Mouse (Mus musculus): Measurements from ENCODE around the gene Zmym1. TPM values are rescaled to one million over a fixed set of nuclear protein-coding genes. Genes with fewer than 3 reads are reported as not detected.
"Not testable (repeated sequence)": the region's sequence is repeated elsewhere in the genome, so short reads cannot be mapped to it uniquely, and the experiment has no call there.

Zmym1 gene
- 28.1 and 35.6 TPM in 2 replicates for polyA plus RNA-seq (2016; fragmentation: Nextera tagmentation; extraction: Ambion mirVana)

DNA sequence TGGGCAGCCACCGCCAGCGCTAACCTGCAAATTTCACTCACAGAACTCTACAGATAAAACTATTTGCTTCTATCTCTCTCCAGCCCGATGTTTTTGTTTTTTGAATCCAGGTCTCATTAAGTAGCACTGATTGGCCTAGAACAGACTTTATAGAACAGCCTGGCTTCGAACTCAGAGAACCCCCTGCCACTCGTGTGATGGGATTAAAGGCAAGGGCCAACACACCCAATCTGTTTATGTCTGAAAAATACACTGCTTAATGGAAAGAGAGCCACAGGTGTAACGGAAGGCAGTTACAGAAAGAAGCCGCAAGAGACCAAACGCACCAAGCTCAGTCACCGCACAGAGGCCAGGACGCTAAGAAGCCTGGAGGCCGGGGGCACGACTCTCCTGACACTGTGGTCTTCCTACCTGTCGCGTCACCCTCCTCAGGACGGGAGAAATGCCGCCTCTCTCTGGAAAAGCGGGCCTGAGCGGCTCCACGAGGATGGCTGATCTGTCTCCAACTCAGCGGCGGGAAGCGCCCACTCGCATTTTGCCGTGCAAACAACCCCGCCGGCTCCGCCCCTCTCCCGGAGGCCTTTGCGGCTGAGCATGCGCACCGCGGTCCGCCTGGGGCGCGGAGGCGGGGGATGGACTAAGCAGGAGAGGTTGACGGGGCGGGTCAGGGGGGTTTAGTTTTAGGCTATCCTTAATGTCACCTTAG is at the start of gene Zmym1:
Gene Zmym1, minus strand, starts transcription at position 568 of the 706 bp plus-strand sequence.
- Histone ChIP-seq H3K27me3 (ENCODE audit: insufficient read depth, poor library complexity, severe bottlenecking) (no peaks in the 10 kb centered on the region), H3K36me3 (peaks cover 39% of the 10 kb centered on the region), H3K27ac (peak within 1 kb of the TSS; percentile 88), H3K4me1 (replicated peaks) (peaks cover 8% of the 10 kb centered on the region; the same call in 1 of the 2 replicates), H3K4me3 (peak within 1 kb of the TSS; percentile 87), H3K9me3 (no peaks in the 10 kb centered on the region)
- WGBS, result 1% methylated on average over 38 of the region's 38 CpGs
- peak; percentile 90 for DNase-seq (ENCODE audit: low spot score)

DNA sequence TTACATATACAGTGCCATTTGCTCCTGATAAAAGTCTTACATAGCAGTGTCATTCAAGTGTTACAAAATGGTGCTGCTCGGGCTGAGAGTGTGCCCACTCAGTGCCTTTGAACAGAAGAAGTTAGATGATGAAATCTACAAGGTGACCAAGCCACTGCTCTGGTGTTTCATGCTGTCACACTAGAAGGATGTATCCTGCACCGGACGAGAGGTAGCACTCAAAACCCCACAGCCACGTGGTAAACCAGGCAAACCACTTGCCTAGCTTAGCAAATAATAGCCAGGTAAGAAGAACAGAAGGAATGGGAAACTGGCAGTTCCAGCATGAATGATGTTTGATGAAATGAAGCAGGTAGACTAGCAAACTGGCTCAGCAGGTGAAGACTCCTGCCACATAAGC is 49.6 kb upstream of the Zmym1 start:
- no peak overlapping the region for H3K4me3 ChIP-seq
- H3K4me1 ChIP-seq (replicated peaks), result no peaks in the 10 kb centered on the region
- H3K27ac ChIP-seq, result no peak overlapping the region
- no peak for DNase-seq (ENCODE audit: low spot score)
- H3K27me3 ChIP-seq (ENCODE audit: insufficient read depth, poor library complexity, severe bottlenecking), result no peaks in the 10 kb centered on the region
- 80% methylated on average over 4 of the region's 4 CpGs for WGBS
- 0 out of 2 replicates have a peak, but pooled peaks cover 3% of the 10 kb centered on the region for H3K9me3 ChIP-seq
- peaks cover 40% of the 10 kb centered on the region for H3K36me3 ChIP-seq

DNA sequence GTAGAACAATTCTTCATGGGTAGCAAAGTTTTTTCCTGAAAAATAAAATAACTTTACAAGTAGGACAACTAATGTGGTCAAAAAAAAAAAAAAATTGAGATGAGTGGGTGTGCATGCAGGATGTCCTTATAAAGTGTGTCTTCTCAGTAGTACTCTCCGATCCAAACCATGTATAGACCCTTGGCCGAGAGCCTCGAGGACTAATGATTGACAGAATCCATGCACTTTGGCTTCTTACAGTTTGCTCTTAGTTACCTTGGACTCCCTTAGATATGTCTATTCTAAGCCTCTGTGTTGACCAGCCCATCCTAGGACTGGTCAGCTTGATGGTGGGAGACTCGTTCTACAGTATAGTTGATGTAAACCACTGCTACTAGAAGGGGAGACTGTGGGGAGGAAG is 46.6 kb upstream of the Zmym1 start:
- Histone ChIP-seq H3K27ac (no peak overlapping the region), H3K36me3 (peaks cover 42% of the 10 kb centered on the region), H3K9me3 (0 out of 2 replicates have a peak, but pooled peaks cover 3% of the 10 kb centered on the region), H3K27me3 (ENCODE audit: insufficient read depth, poor library complexity, severe bottlenecking) (no peaks in the 10 kb centered on the region), H3K4me3 (no peak overlapping the region), H3K4me1 (replicated peaks) (no peaks in the 10 kb centered on the region)
- 89% methylated on average over 4 of the region's 4 CpGs for WGBS
- no peak for DNase-seq (ENCODE audit: low spot score)

DNA sequence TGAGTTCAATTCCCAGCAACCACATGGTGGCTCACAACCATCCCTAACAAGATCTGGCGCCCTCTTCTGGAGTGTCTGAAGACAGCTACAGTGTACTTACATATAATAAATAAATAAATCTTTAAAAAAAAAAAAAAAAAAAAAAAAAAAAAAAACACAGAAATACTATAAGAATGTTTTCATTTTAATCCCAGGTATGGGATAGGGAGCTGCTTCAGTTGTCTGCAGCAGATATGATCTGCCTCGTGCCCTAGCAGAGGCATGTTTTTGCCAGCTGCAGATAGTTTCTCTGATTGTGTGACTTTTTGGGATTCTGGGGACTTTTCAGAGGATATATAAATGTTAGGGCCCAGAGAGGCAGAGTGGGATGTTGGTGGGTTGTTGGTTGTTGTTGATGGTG is 38.6 kb upstream of the Zmym1 start:
- DNase-seq (ENCODE audit: low spot score); H3K4me1 ChIP-seq (replicated peaks); H3K9me3 ChIP-seq; H3K27me3 ChIP-seq (ENCODE audit: insufficient read depth, poor library complexity, severe bottlenecking); H3K27ac ChIP-seq; H3K4me3 ChIP-seq: not testable (repeated sequence)
- H3K36me3 ChIP-seq, result peaks cover 27% of the 10 kb centered on the region
- 75% methylated on average over 2 of the region's 2 CpGs for WGBS

DNA sequence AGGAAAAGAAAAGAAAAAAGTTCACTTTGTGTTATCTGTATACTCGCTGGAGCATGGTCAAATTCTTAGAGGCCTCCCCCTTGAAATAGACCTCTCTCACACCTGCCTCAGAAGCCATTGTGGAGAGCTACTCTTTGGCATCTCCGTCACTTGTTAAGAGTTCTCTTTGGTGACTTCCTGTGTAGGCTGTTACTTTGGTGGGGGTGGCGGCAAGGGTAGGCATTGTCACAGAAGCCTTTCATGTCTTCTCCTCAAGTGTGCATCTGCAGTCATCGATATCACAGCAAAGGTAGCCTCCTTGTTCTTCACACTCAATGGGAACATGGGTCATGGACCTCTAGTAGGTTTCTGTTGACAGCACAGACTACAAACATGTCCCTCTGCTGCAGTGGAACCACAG is 34.1 kb upstream of the Zmym1 start:
- peaks cover 36% of the 10 kb centered on the region for H3K36me3 ChIP-seq
- DNase-seq (ENCODE audit: low spot score), result no peak
- no peaks in the 10 kb centered on the region for H3K27me3 ChIP-seq (ENCODE audit: insufficient read depth, poor library complexity, severe bottlenecking)
- H3K9me3 ChIP-seq, result no peaks in the 10 kb centered on the region
- H3K4me3 ChIP-seq, result no peak overlapping the region
- 90% methylated on average over 4 of the region's 4 CpGs for WGBS
- no peaks in the 10 kb centered on the region for H3K4me1 ChIP-seq (replicated peaks)
- no peak overlapping the region for H3K27ac ChIP-seq

DNA sequence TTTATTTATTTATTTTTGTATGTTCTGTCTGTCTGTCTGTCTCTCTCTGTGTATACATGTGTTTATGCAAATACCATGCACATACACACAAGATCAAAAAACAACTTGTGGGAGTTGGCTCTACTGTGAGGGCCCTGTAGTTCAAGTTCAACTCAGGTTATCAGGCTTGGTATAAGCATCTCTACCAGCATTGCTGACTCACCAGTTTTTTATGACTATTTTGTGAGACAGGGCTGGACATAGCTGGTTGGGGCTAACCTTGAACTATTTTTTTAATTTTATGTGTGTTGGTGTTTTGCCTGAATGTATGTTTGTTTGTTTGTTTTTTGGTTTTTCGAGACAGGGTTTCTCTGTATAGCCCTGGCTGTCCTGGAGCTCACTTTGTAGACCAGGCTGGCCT is 30.2 kb upstream of the Zmym1 start:
- no peak overlapping the region for H3K4me3 ChIP-seq
- no peaks in the 10 kb centered on the region for H3K4me1 ChIP-seq (replicated peaks)
- H3K9me3 ChIP-seq, result no peaks in the 10 kb centered on the region
- no peak overlapping the region for H3K27ac ChIP-seq
- H3K36me3 ChIP-seq, result peaks cover 57% of the 10 kb centered on the region
- WGBS, result 87% methylated on average over 1 of the region's 1 CpGs
- H3K27me3 ChIP-seq (ENCODE audit: insufficient read depth, poor library complexity, severe bottlenecking), result no peaks in the 10 kb centered on the region
- DNase-seq (ENCODE audit: low spot score), result no peak

DNA sequence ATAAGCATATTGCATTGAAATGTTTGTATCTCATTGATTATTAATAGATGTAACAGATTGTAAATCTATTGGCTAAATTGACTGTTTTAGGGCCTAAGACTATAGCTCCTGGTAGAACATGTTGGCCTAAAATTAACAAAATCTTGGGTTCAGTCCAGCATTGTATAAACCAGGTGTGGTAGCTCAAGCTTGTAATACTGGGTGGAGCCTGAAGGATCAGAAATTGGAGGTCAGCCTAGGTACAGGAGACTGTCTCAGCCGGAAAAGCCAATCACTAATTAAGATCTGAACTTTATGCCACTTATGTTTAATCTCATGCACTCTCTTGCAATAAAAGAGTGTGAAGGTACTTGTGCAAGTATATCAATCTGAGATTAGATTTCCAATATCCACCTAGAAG is 24.8 kb upstream of the Zmym1 start:
- Histone ChIP-seq H3K9me3 (no peaks in the 10 kb centered on the region), H3K27me3 (ENCODE audit: insufficient read depth, poor library complexity, severe bottlenecking) (no peaks in the 10 kb centered on the region), H3K4me3 (no peak overlapping the region), H3K4me1 (replicated peaks) (no peaks in the 10 kb centered on the region), H3K27ac (no peak overlapping the region), H3K36me3 (peaks cover 33% of the 10 kb centered on the region)
- 94% methylated on average over 1 of the region's 1 CpGs for whole genome bisulfite sequencing
- DNase-seq (ENCODE audit: low spot score), result no peak

DNA sequence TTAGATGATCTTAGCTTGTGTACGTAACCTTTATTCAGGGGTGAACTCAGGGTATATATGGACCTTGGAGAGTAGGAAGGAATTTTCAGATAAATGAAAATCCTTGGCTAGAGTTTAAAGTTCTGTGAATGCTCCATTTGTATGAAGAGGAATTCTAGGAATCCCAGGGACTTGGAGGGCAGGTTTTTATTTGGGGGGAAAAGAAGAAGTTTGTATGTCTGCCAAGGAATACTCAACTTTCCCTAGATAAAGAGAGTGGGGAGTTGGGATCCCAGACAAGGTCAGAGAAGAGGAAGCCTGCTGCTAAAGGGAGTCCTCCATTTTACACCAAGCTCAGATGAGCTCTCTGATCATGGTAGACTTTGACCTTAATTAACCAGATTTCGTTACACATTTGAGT is 22.2 kb upstream of the Zmym1 start:
- Histone ChIP-seq H3K4me3 (no peak overlapping the region), H3K27me3 (ENCODE audit: insufficient read depth, poor library complexity, severe bottlenecking) (no peaks in the 10 kb centered on the region), H3K27ac (no peak overlapping the region), H3K36me3 (peaks cover 9% of the 10 kb centered on the region), H3K9me3 (no peaks in the 10 kb centered on the region), H3K4me1 (replicated peaks) (peaks cover 2% of the 10 kb centered on the region; the same call in 1 of the 2 replicates)
- no peak for DNase-seq (ENCODE audit: low spot score)
- WGBS, result 86% methylated on average over 2 of the region's 2 CpGs

DNA sequence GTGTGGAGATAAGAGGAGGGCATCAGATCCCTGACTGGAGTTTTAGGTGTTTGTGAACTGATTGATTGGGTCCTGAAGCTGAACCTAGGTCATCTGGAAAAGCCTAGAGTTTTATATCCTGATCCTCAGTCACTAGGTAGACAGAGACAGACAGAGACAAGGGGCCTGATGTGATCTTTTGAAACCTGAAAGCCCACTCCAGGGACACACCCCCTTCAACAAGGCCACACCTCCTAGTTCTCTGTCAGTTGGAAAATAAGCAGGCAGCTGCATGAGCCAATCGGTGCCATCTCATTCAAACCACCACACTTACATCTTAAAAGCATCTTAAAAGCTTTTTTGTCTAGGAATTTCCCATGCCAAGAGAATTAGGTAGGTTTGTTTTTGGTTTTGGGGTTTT is 19.9 kb upstream of the Zmym1 start:
- 52% methylated on average over 1 of the region's 1 CpGs for WGBS
- Histone ChIP-seq H3K27me3 (ENCODE audit: insufficient read depth, poor library complexity, severe bottlenecking) (no peaks in the 10 kb centered on the region), H3K9me3 (no peaks in the 10 kb centered on the region), H3K4me1 (replicated peaks) (peaks cover 9% of the 10 kb centered on the region), H3K4me3 (no peak overlapping the region), H3K27ac (no peak overlapping the region), H3K36me3 (0 out of 2 replicates have a peak, but pooled peaks cover 3% of the 10 kb centered on the region)
- no peak for DNase-seq (ENCODE audit: low spot score)

DNA sequence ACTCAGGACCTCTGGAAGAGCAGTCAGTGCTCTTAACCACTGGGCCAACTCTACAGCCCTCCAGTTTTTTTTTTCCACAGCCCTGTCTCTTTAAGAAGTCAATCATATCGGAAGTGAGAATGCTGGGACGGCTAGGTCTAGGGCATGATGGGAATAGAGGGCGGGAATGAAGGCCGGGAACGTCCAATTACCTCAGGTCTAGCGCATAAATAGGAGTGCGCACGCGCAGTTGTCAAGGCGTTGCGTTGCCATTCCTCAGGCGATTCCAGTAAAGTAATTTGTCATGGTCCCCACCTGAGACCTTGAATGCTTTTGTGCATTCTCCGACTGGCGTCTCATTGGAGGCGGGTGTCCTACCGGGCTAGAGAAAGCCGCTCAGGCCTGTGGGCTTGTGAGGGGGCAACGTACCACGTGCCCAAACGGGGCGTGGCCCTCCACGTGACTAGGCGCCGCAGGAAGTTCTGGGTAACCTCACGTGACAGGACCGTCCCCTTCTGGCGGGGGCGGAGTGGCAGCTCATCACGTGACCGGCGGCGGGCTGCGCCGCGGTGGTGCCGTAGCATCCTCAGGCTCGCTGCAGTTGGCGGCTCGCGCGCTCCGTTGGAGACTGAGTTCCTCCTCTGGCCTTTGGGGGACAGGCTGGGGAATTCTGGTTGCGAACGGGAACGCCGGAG is 16.1 kb upstream of the Zmym1 start, which contains the start of gene Zmym6:
Gene Zmym6, plus strand, starts transcription at position 509 of the 674 bp plus-strand sequence.
- DNase-seq (ENCODE audit: low spot score), result peak; percentile 97
- no peaks in the 10 kb centered on the region for H3K27me3 ChIP-seq (ENCODE audit: insufficient read depth, poor library complexity, severe bottlenecking)
- peaks cover 9% of the 10 kb centered on the region for H3K4me1 ChIP-seq (replicated peaks)
- under 1% methylated on average over 46 of the region's 46 CpGs for WGBS
- peak within 1 kb of the TSS; percentile 93 for H3K27ac ChIP-seq
- H3K4me3 ChIP-seq, result peak within 1 kb of the TSS; percentile 70
- 0 out of 2 replicates have a peak, but pooled peaks cover 3% of the 10 kb centered on the region for H3K36me3 ChIP-seq
- H3K9me3 ChIP-seq, result peaks cover 1% of the 10 kb centered on the region; the same call in 1 of the 2 replicates

DNA sequence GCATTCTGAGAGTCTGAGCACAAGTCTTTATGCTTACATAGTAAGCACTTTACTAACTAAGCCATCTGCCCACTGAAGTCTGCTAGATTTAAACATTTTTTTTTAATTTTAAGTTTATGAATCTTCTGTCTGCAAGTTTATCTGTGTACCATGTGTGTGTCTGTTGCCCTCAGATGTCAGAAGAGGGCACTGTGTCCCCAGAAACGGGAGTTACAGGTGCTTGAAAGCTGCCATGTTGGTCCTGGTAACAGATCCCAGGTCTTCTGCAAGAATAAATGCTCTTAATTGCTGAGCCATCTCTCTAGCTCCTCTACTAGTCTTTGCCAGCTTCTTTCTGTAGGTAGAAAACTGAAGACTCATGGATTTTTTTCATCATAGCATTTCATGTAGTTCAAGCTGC is 14.0 kb upstream of the Zmym1 start:
- Histone ChIP-seq H3K4me3 (no peak overlapping the region), H3K27ac (no peak overlapping the region), H3K9me3 (peaks cover 3% of the 10 kb centered on the region; the same call in 1 of the 2 replicates), H3K27me3 (ENCODE audit: insufficient read depth, poor library complexity, severe bottlenecking) (no peaks in the 10 kb centered on the region), H3K36me3 (no peaks in the 10 kb centered on the region), H3K4me1 (replicated peaks) (peaks cover 9% of the 10 kb centered on the region)
- no peak for DNase-seq (ENCODE audit: low spot score)
- WGBS, result 63% methylated on average over 1 of the region's 1 CpGs

DNA sequence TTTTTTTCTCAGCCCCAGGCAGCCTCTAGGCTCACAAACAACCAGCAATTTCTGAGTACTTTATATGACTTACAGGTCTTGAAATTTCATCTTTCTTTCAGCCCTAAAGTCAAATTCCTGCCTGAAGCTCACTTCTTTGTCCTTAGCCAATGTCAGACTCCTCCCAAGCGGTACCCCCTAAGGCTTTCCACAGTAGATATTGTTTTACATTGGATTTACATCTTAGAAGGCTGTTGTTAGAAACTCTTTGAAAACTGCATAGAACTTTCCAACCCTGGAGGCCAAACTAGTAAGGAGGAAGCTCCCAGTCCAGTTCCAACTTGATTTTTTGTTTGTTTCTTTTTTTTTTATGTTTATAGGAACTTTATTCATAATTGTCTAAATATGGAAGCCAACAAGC is 3.1 kb upstream of the Zmym1 start:
- peaks cover 8% of the 10 kb centered on the region; the same call in 1 of the 2 replicates for H3K4me1 ChIP-seq (replicated peaks)
- no peak for DNase-seq (ENCODE audit: low spot score)
- H3K27ac ChIP-seq, result no peak overlapping the region
- no peak overlapping the region for H3K4me3 ChIP-seq
- H3K36me3 ChIP-seq, result peaks cover 6% of the 10 kb centered on the region
- 54% methylated on average over 1 of the region's 1 CpGs for WGBS
- H3K9me3 ChIP-seq, result no peaks in the 10 kb centered on the region
- H3K27me3 ChIP-seq (ENCODE audit: insufficient read depth, poor library complexity, severe bottlenecking), result no peaks in the 10 kb centered on the region

DNA sequence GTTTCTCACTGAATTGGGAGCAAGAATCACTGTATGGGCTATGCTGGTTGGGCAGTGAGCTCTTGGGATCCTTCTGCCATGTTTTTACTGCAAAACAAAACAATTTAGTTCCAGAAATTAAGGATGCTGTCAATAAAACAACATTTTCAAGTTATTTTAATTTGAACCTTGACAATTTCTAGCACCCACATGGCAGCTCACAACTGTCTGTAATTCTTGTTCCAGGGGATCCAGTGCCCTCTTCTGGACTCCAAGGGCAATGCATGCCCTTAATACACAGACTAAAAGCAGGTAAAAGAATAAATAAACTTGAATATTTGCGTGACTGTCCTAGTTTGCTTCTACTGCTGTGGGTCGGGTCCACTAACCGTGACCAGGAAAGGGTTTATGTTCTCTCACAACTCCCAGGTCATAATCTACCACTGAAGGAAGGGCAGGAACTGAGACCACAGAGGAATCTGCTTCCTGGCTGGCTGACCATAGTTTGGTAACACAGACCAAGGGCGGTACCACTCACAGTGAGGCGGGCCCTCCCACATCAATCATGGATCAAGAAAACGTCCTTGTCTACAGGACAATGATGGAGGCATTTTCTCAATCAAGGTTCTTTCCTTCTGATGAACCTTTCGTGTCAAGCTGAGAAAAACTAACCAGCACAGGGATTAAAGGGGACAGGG is 6.3 kb downstream of the Zmym1 start:
- H3K36me3 ChIP-seq, result peaks cover 96% of the 10 kb centered on the region
- no peaks in the 10 kb centered on the region for H3K27me3 ChIP-seq (ENCODE audit: insufficient read depth, poor library complexity, severe bottlenecking)

More for the DNA sequence above, 6.3 kb downstream of the Zmym1 start:
- Histone ChIP-seq H3K27ac (no peak overlapping the region), H3K9me3 (no peaks in the 10 kb centered on the region), H3K4me1 (replicated peaks) (no peaks in the 10 kb centered on the region; the same call in 1 of the 2 replicates), H3K4me3 (no peak overlapping the region)
- WGBS, result 86% methylated on average over 7 of the region's 7 CpGs
- DNase-seq (ENCODE audit: low spot score), result no peak
